Mouse (Mus musculus): ENCODE measurements around the gene Stard3.

Stard3 gene

GRCm38 (mm10) chr11:98397946-98398345 is 39.8 kb downstream of the Stard3 start:
- DNase-seq (ENCODE audit: low read depth) = no peak

- DNase-seq (ENCODE audit: low read depth) = peak; percentile 83
Measured at GRCm38 (mm10) chr11:98400161-98400726, 42.1 kb downstream of the Stard3 start, which contains the start of gene Pgap3. TSS of gene Pgap3 (minus strand) at chr11:98400490.

GRCm38 (mm10) chr11:98400816-98401215 is 42.6 kb downstream of the Stard3 start:
- DNase-seq (ENCODE audit: low read depth) = no peak

GRCm38 (mm10) chr11:98406621-98407020 is 48.5 kb downstream of the Stard3 start:
- DNase-seq (ENCODE audit: low read depth) = no peak

GRCm38 (mm10) chr11:98408872-98409271 is 50.7 kb downstream of the Stard3 start:
- DNase-seq (ENCODE audit: low read depth) = no peak

GRCm38 (mm10) chr11:98409341-98409822 is 51.2 kb downstream of the Stard3 start:
- no peak for DNase-seq (ENCODE audit: low read depth)

- DNase-seq (ENCODE audit: low read depth) = peak; percentile 39
Measured at GRCm38 (mm10) chr11:98412273-98412796, 54.2 kb downstream of the Stard3 start, which contains the start of gene Erbb2. TSS of gene Erbb2 (plus strand) at chr11:98412470.

- DNase-seq (ENCODE audit: low read depth) = no peak
Measured at GRCm38 (mm10) chr11:98412797-98413301, 54.7 kb downstream of the Stard3 start.

GRCm38 (mm10) chr11:98413731-98414130 is 55.6 kb downstream of the Stard3 start:
- no peak for DNase-seq (ENCODE audit: low read depth)

GRCm38 (mm10) chr11:98414162-98414561 is 56.0 kb downstream of the Stard3 start:
- DNase-seq (ENCODE audit: low read depth) = no peak

- DNase-seq (ENCODE audit: low read depth) = no peak
Measured at GRCm38 (mm10) chr11:98417074-98417473, 58.9 kb downstream of the Stard3 start.

- DNase-seq (ENCODE audit: low read depth) = no peak
Measured at GRCm38 (mm10) chr11:98418273-98418672, 60.1 kb downstream of the Stard3 start.

GRCm38 (mm10) chr11:98418939-98419547 is 60.9 kb downstream of the Stard3 start:
- no peak for DNase-seq (ENCODE audit: low read depth)

GRCm38 (mm10) chr11:98426592-98426991 is 68.4 kb downstream of the Stard3 start:
- DNase-seq (ENCODE audit: low read depth) = no peak

GRCm38 (mm10) chr11:98428436-98428835 is 70.3 kb downstream of the Stard3 start:
- DNase-seq (ENCODE audit: low read depth) = no peak

Data from fibroblast of lung, adult 2 months (primary cell).